Comparison of ENCODE assay signal across 8 mouse cellular contexts in genomic region chr10:75121028-75121427, GRCm38 (mm10).
DNase-seq lines count a peak whose midpoint lies in the region; ATAC-seq and TF ChIP-seq lines count a peak whose summit lies in the region.

No protein-coding gene starts in this region.

- H3K9ac ChIP-seq in embryonic facial prominence, embryonic 11.5 days (replicated peaks; ENCODE audit: low read length), result no peak overlapping the region
- H3K9ac ChIP-seq in midbrain, embryonic 15.5 days, result no peak overlapping the region

- H3K4me3 ChIP-seq in embryonic facial prominence, embryonic 11.5 days (ENCODE audit: low read depth, low read length), result no peak overlapping the region
- H3K4me3 ChIP-seq in layer of hippocampus, adult 2 months, result no peak overlapping the region; the same call in 1 of the 2 replicates
- H3K4me3 ChIP-seq in midbrain, embryonic 15.5 days, result no peak overlapping the region

- H3K27me3 ChIP-seq in embryonic facial prominence, embryonic 11.5 days (ENCODE audit: control insufficient read depth, insufficient read depth, low read length), result no peaks in the 10 kb centered on the region
- H3K27me3 ChIP-seq in midbrain, embryonic 15.5 days (replicated peaks), result no peaks in the 10 kb centered on the region

- 0 out of 2 replicates have a peak, but pooled peaks have one; percentile 26 for ATAC-seq in embryonic facial prominence, embryonic 11.5 days (replicated peaks; ENCODE audit: insufficient number of reproducible peaks, low FRiP score, low TSS enrichment, low read depth)
- ATAC-seq in midbrain, embryonic 15.5 days (replicated peaks), result peak; percentile 55

- H3K9me3 ChIP-seq in embryonic facial prominence, embryonic 11.5 days (replicated peaks; ENCODE audit: control insufficient read depth, low read length), result no peaks in the 10 kb centered on the region
- H3K9me3 ChIP-seq in midbrain, embryonic 15.5 days, result no peaks in the 10 kb centered on the region

- intact Hi-C loops in heart, postnatal 36 days (cut with DNase I), result no loop called here

- 76% methylated on average over 5 of the region's 5 CpGs for WGBS in embryonic facial prominence, embryonic 11.5 days
- WGBS in midbrain, embryonic 15.5 days, result 52% methylated on average over 5 of the region's 5 CpGs

- DNase-seq in 3T3-L1 (ENCODE audit: low read depth, low spot score), result peak; percentile 93
- DNase-seq in NIH3T3 (ENCODE audit: low read depth), result peak; percentile 86
- DNase-seq in embryonic facial prominence, embryonic 11.5 days (ENCODE audit: low spot score), result peak; percentile 25
- DNase-seq in heart, postnatal 36 days, result peak; percentile 61 to 66
- peak; percentile 67 to 75 for DNase-seq in layer of hippocampus, adult 2 months (ENCODE audit: low spot score in 2 of 2)
- no peak for DNase-seq in urinary bladder, postnatal 4 days (ENCODE audit: low spot score in 2 of 2)
- no peak for DNase-seq in urinary bladder, postnatal 25 days (ENCODE audit: low spot score)

- no peaks in the 10 kb centered on the region; the same call in 1 of the 2 replicates for H3K4me1 ChIP-seq in embryonic facial prominence, embryonic 11.5 days (ENCODE audit: control insufficient read depth, insufficient read depth, low read length)
- peaks cover 11% of the 10 kb centered on the region for H3K4me1 ChIP-seq in midbrain, embryonic 15.5 days

- H3K4me2 ChIP-seq in embryonic facial prominence, embryonic 11.5 days (ENCODE audit: low read depth, low read length), result no peak overlapping the region
- H3K4me2 ChIP-seq in midbrain, embryonic 15.5 days, result no peak overlapping the region

- no peaks in the 10 kb centered on the region; the same call in 1 of the 2 replicates for H3K36me3 ChIP-seq in embryonic facial prominence, embryonic 11.5 days (replicated peaks; ENCODE audit: control insufficient read depth, insufficient read depth, low read depth, low read length)
- peaks cover 3% of the 10 kb centered on the region for H3K36me3 ChIP-seq in midbrain, embryonic 15.5 days (replicated peaks)

- H3K27ac ChIP-seq in embryonic facial prominence, embryonic 11.5 days (replicated peaks; ENCODE audit: low read depth, low read length), result no peak overlapping the region
- peak overlapping the region; percentile 25 for H3K27ac ChIP-seq in layer of hippocampus, adult 2 months
- H3K27ac ChIP-seq in midbrain, embryonic 15.5 days, result no peak overlapping the region

- TF ChIP-seq CTCF in layer of hippocampus, adult 2 months (conservative IDR thresholded peaks at IDR 0.05), result no peak

Comparison
In these comparisons a context has a peak if more than half of its experiments do, and no peak if none do; other contexts are left out.
1. DNase-seq: peak in 3T3-L1 (single experiment), NIH3T3 (single experiment), embryonic facial prominence, embryonic 11.5 days (single experiment), heart, postnatal 36 days (2 of 2) and layer of hippocampus, adult 2 months (2 of 2); none in urinary bladder, postnatal 4 days (0 of 2) and urinary bladder, postnatal 25 days (single experiment).